Mouse (Mus musculus) erythroblast, embryonic 14.5 days (primary cell): ENCODE measurements around the gene Dact3. TPM values are rescaled to one million over a fixed set of nuclear protein-coding genes. Genes with fewer than 3 reads are reported as not detected.

Source experiments
- H3K27me3 ChIP-seq: 2 replicates; pipeline ENCODE4 v1.6.1; 2012; ENCODE audit warnings: inconsistent platforms; ENCODE audit not compliant: control insufficient read depth
- H3K36me3 ChIP-seq: 2 replicates; pipeline ENCODE4 v1.6.1; 2012; ENCODE audit warnings: mild to moderate bottlenecking, inconsistent platforms; ENCODE audit not compliant: control insufficient read depth
- H3K4me1 ChIP-seq: 2 replicates; pipeline ENCODE4 v1.6.1; 2012; ENCODE audit warnings: inconsistent platforms; ENCODE audit not compliant: control insufficient read depth
- H3K4me3 ChIP-seq: replicated peaks from 2 replicates; pipeline ENCODE3; 2012; ENCODE audit warnings: moderate library complexity, mild to moderate bottlenecking, inconsistent platforms
- H3K9me3 ChIP-seq: 2 replicates; pipeline ENCODE4 v1.6.1; 2012; ENCODE audit warnings: low read length, inconsistent platforms, mixed read lengths; ENCODE audit not compliant: control insufficient read depth
- GATA1 ChIP-seq: IDR thresholded peaks from 2 replicates; pipeline ENCODE4 v1.6.1; 2012; ENCODE audit warnings: low read length, inconsistent platforms, mixed read lengths
- TAL1 ChIP-seq: IDR thresholded peaks from 3 replicates; pipeline ENCODE4 v1.6.1; 2012; ENCODE audit warnings: low read length, inconsistent platforms, mixed read lengths
- polyA plus RNA-seq: library from polyadenylated mRNA; stranded (reverse); fragments of >175 nt; gene quantifications from 2 replicates; pipeline ENCODE4 v1.2.3, GENCODE M21; 2012

Dact3 gene
- 0.02 TPM in 2 replicates for polyA plus RNA-seq

GRCm38 (mm10) chr7:16875310-16875325 is at the start of gene Dact3:
Dact3 (plus strand) TSS chr7:16875317.
- Histone ChIP-seq H3K9me3 (no peaks in the 10 kb centered on the region), H3K4me3 (peak within 1 kb of the TSS; percentile 62), H3K36me3 (no peaks in the 10 kb centered on the region), H3K27me3 (peaks cover 22% of the 10 kb centered on the region), H3K4me1 (peaks cover 25% of the 10 kb centered on the region)
- no peak for TF ChIP-seq TAL1

DNA sequence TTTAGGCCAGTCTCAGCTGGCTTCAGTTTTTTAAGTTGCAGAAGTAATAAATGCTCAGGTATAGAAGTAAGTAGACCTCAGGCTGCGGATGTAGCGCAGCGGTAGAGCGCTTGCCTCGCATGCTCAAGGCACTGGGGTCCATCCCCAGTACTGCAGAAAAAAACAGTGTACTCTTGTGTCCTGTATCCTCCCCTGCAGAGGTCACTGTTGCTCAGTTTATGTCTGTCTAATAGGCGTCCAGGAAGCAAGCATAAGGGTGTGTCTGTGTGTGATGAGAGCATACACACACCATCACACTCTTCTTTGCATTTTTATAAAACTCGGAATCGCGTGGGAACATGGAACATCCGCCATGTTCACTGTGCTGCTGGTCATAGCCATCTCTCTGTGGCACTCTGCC is 49.3 kb upstream of the Dact3 start:
- Histone ChIP-seq H3K4me1 (peaks cover 27% of the 10 kb centered on the region), H3K36me3 (peaks cover 99% of the 10 kb centered on the region), H3K27me3 (no peaks in the 10 kb centered on the region), H3K9me3 (no peaks in the 10 kb centered on the region), H3K4me3 (no peak overlapping the region)
- no peak for TF ChIP-seq GATA1
- no peak for TF ChIP-seq TAL1

DNA sequence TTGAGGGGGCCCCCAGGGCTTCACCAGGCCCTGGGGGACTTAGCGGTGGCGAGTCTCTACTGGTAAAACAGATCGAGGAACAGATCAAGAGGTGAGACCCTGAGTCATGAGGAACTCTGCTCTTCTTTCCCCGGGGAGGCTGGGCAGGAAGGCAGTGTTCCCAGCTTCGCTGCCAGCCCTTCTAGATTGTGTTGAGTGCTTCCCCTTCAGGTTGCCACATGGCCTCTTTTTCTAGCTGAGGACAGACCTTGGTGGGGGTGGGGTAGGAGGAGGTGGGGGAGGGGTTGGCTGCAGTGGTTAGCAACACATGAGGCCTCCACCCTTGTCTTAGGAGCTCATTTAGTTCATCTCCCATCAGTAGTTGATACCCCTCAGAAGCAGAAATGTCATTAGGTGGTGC is 48.5 kb upstream of the Dact3 start:
- H3K27me3 ChIP-seq = no peaks in the 10 kb centered on the region
- peaks cover 19% of the 10 kb centered on the region for H3K4me1 ChIP-seq
- TF ChIP-seq TAL1 = no peak
- no peak for TF ChIP-seq GATA1
- H3K4me3 ChIP-seq = no peak overlapping the region
- H3K9me3 ChIP-seq = no peaks in the 10 kb centered on the region
- H3K36me3 ChIP-seq = peaks cover 100% of the 10 kb centered on the region

GRCm38 (mm10) chr7:16827274-16827673 is 47.8 kb upstream of the Dact3 start:
- Histone ChIP-seq H3K4me3 (no peak overlapping the region), H3K9me3 (no peaks in the 10 kb centered on the region), H3K27me3 (no peaks in the 10 kb centered on the region), H3K36me3 (peaks cover 100% of the 10 kb centered on the region), H3K4me1 (peaks cover 14% of the 10 kb centered on the region)
- TF ChIP-seq GATA1 (no peak), TAL1 (no peak)

- Histone ChIP-seq H3K36me3 (peaks cover 100% of the 10 kb centered on the region), H3K4me1 (peaks cover 3% of the 10 kb centered on the region), H3K4me3 (no peak overlapping the region), H3K27me3 (no peaks in the 10 kb centered on the region), H3K9me3 (no peaks in the 10 kb centered on the region)
- TF ChIP-seq TAL1 (no peak), GATA1 (no peak)
These were observed 44.7 kb upstream of the Dact3 start for GRCm38 (mm10) chr7:16830449-16830848.

DNA sequence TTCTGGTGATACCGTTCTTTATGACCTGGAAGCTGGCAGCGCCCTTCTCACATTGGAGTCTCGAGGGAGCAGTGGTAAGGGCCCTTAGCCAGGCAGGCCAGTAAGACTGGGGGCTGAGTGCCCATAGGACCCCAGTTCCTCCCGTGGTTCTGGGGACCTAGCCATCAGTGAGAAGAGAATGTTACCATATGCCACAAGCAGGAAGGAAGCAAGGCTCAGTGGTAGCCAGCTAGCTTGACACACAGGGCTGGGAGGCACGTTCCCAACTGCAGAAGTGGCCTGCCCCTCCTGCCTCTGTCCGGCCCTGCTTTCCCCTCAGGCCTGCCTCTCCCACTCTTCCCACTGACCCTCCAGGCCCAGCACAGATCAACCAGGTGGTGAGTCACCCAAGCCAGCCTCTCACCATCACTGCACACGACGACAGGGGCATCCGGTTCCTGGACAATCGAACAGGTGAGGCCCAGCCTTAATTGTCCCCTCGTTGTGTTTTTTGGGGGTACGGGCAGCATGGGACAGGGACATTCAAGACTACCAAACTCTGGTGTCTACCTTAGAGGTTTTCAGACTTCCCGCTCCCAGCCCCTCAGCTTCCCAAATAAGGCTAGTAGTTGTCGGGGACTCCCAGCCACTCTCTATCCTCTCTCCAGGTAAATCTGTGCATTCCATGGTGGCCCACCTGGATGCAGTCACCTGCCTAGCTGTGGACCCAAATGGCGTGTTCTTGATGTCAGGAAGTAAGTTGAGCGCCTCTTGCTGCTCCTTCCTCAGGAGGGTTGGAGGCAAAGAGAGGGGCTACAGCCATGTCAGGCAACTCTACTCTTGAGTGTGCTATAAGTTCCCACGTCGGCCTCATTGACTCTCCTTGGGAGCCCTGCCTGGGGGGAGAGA is 37.0 kb upstream of the Dact3 start:
- no peak overlapping the region for H3K4me3 ChIP-seq
- no peak for TF ChIP-seq GATA1
- TF ChIP-seq TAL1 = no peak
- H3K36me3 ChIP-seq = peaks cover 84% of the 10 kb centered on the region
- no peaks in the 10 kb centered on the region for H3K9me3 ChIP-seq
- no peaks in the 10 kb centered on the region for H3K27me3 ChIP-seq
- H3K4me1 ChIP-seq = peaks cover 37% of the 10 kb centered on the region

- H3K4me3 ChIP-seq = no peak overlapping the region
- no peak for TF ChIP-seq GATA1
- H3K27me3 ChIP-seq = no peaks in the 10 kb centered on the region
- H3K36me3 ChIP-seq = peaks cover 76% of the 10 kb centered on the region
- H3K4me1 ChIP-seq = peaks cover 45% of the 10 kb centered on the region
- no peaks in the 10 kb centered on the region for H3K9me3 ChIP-seq
These were observed 36.2 kb upstream of the Dact3 start for GRCm38 (mm10) chr7:16838804-16839426.

DNA sequence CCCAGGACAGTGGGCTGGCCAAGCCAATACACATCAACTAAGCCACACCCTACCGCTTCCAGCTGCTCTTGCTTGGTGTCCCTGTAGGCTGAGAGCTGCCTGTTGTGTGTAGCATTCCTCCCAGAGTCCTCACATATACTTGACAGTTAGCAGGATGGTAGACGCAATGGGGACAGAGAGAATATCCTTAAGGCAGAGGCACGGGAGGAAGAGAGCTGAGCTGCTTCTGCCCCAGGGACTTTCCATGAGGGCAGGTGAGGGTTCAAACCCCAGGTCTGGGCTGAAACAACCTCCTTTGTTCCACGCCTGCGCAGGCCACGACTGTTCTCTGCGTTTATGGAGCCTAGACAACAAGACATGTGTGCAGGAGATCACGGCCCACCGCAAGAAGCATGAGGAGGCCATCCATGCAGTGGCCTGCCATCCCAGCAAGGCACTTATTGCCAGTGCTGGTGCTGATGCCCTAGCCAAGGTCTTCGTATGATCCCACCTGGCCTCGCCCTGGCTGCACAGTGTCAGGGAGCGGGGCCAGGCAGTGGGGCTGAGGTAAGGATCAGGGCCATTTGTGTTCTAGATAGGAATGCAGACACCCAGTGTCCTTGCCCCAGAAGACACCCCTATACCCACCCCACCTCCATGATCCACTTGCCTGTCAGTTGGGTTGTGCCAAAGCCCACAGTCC is 35.5 kb upstream of the Dact3 start:
- no peak for TF ChIP-seq TAL1
- no peak for TF ChIP-seq GATA1
- H3K9me3 ChIP-seq = no peaks in the 10 kb centered on the region
- peaks cover 51% of the 10 kb centered on the region for H3K4me1 ChIP-seq
- no peaks in the 10 kb centered on the region for H3K27me3 ChIP-seq
- H3K4me3 ChIP-seq = no peak overlapping the region
- H3K36me3 ChIP-seq = peaks cover 70% of the 10 kb centered on the region

DNA sequence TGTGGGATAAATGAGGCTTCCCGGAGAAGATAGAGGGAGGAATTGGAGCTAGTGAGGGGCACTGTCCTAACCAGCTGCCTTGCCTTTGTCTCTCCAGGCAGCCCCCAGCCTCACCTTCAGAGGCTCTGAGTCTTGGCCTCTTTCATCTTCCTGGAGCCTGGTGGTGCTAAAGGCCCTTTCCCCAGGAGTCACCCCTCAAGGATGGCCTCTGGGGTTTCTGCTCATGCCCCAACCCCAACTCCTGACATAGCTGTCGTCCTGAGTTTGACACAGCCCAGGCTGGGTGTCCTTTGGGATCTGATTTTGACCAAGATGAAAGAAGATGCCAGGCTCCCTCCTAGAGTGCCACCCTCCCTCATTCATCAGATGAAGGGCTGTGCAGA is 35.0 kb upstream of the Dact3 start:
- H3K36me3 ChIP-seq = peaks cover 64% of the 10 kb centered on the region
- peaks cover 57% of the 10 kb centered on the region for H3K4me1 ChIP-seq
- no peak overlapping the region for H3K4me3 ChIP-seq
- H3K9me3 ChIP-seq = no peaks in the 10 kb centered on the region
- H3K27me3 ChIP-seq = no peaks in the 10 kb centered on the region
- TF ChIP-seq TAL1 (no peak), GATA1 (no peak)
